Mouse (Mus musculus): ENCODE measurements around the gene Scube1.

- TF ChIP-seq CTCF (IDR thresholded peaks at IDR 0.05 in 2 of 3, conservative IDR thresholded peaks at IDR 0.05 in 1 of 3; ENCODE audit: control insufficient read depth in 1 of 3, insufficient read depth in 1 of 3, low read depth in 2 of 3, low read length in 3 of 3, poor library complexity in 1 of 3, severe bottlenecking in 1 of 3) (no peak), GABPA (IDR thresholded peaks at IDR 0.05; ENCODE audit: low read depth, low read length) (no peak), EP300 (IDR thresholded peaks at IDR 0.05; ENCODE audit: low read depth in 1 of 2, low read length in 2 of 2) (no peak)
These were observed 134.0 kb downstream of the Scube1 start for GRCm38 (mm10) chr15:83590841-83591240.
